In the genomic region with DNA sequence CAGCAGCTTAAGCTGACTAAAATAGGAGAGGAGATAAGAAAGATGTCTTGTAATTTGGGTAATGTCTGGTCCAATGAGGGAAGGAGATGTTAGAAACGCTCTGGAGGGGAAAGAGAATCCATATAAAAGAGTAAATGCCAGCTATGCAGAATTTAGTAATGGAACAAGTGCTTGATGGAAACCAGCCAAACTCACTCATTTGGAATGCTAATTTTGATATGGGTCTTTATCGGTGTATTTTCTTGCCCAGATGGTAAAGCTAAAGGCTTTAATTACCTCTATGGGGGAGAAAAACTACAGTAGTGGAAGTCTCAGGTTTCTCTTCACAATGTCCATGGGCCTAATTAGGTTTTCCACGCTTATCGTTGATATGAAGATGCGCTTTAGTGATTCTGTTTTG, we compare ENCODE assay signal across 16 mouse cellular contexts.
"Had no signal": no experiment of that assay in that cellular context is flagged by ENCODE, and none has a peak within 500 bp of the region (broad histone marks: within the 10 kb centered on the region; RNA-seq: fewer than 3 reads in every experiment).

No protein-coding gene starts in this region.

- H3K9me3 ChIP-seq: limb, embryonic 12.5 days; liver, embryonic 15.5 days; midbrain, embryonic 12.5 days; neural tube, embryonic 13.5 days had no signal

- H3K36me3 ChIP-seq: limb, embryonic 12.5 days; liver, embryonic 15.5 days; midbrain, embryonic 12.5 days; neural tube, embryonic 13.5 days had no signal

- DNase-seq: kidney, adult 8-10 months; kidney, postnatal 36 days; layer of hippocampus, adult 9-11 months; layer of hippocampus, postnatal 36 days; lung, adult 2 months; lung, postnatal 10 days; right cerebral cortex, postnatal 14 days; thymus, postnatal 36 days had no signal

- H3K4me1 ChIP-seq: liver, embryonic 15.5 days; megakaryocyte, embryonic 14.5 days had no signal

- H3K27me3 ChIP-seq: limb, embryonic 12.5 days; liver, embryonic 15.5 days; megakaryocyte, embryonic 14.5 days; midbrain, embryonic 12.5 days; neural tube, embryonic 13.5 days had no signal

- H3K27ac ChIP-seq: limb, embryonic 12.5 days; liver, embryonic 15.5 days; macrophage; midbrain, embryonic 12.5 days; neural tube, embryonic 13.5 days had no signal

- ATAC-seq: intestine, postnatal 0 days had no signal

- H3K9ac ChIP-seq: limb, embryonic 12.5 days; liver, embryonic 15.5 days; midbrain, embryonic 12.5 days; neural tube, embryonic 13.5 days had no signal

- H3K4me3 ChIP-seq: limb, embryonic 12.5 days; liver, embryonic 15.5 days; megakaryocyte, embryonic 14.5 days; midbrain, embryonic 12.5 days; neural tube, embryonic 13.5 days had no signal

- H3K4me2 ChIP-seq: limb, embryonic 12.5 days; liver, embryonic 11.5 days; liver, embryonic 15.5 days; midbrain, embryonic 12.5 days; neural tube, embryonic 13.5 days had no signal
